Mouse (Mus musculus) embryo, embryonic 11.5 days (tissue): ENCODE data around the gene Ntn1.

Experiments used
- DNase-seq: peaks from one replicate; pipeline ENCODE4 v3.0.0-alpha.2; 2012; ENCODE audit warnings: low read depth, low spot score

Ntn1 gene

DNA sequence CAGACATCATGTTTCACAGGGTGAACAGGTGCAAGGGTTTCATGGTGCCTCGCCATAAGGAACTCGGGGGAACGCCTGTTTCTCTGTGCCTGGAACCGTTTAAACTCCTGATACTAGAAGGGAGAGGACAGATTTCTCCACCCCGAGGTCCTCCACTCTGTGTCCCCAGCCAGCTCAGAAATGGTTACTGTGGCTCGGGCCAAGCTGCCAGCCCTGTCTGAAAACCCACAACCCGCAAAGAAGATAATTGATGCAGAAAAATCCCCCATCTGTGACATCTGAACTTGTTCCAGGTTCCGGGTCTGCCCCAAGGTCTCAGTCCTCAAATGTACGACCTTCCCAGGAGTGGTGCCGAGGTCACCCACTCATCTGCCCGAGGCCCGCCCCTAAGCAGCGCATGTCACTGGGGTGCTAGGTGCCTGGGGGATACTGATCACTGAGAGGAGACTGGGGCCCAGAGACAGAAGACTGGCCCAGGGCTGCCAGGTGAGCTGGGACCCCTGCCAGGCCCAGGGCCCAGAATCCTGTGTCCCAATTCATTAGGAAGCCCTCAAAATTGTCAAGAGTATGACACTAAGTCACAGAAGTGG is 68.9 kb downstream of the Ntn1 start:
- no peak for DNase-seq

DNA sequence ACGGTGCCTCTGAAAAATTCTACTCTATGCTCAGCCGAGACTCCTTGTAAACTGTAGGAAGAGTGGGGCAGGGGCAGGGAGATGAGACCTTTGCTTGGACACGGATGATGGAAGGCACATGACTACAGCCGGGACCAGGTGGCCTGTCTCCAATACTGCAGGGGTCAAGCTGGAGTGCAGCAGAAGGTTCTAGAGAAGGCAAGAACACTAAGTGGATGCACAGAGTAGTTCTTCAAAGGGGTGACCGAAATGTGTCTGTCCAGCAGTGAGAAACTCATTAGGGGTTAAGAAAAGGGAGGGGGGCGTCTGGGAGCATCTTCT is 69.5 kb downstream of the Ntn1 start:
- DNase-seq = no peak

DNA sequence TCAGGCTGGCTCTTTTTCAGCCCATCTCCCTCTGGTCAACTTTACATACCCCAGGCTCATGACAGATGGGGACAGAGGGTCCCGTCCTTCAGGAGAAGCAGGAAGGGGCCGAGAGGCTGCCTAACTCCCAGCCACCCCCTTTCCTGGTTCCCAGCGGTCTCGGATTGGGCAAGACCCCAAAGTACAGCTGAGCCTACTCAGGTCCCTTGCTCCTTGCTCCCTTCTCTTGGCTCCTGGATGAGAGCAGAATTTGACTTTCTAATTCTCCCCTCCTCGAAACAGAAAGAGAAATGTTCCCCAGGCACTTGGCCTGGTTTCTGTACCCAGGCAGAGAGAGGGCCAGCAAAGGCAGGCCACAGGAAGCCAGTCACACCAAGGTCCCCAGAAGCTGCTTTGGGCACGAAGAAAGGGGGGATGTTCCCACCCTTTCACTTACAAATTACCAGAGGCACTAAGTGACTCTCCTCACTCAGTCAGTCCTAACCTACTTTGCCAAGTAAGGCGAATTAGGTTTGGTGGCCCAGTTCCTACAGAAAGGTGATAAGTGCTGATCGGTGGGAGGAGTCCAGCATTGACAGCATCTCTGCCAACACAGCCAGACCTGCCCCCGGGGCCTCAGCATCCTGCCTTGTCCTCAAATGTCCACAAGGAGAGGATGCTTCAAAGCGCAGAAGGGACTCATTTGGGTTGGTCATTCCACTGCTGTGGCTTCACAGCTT is 70.1 kb downstream of the Ntn1 start:
- no peak for DNase-seq

DNA sequence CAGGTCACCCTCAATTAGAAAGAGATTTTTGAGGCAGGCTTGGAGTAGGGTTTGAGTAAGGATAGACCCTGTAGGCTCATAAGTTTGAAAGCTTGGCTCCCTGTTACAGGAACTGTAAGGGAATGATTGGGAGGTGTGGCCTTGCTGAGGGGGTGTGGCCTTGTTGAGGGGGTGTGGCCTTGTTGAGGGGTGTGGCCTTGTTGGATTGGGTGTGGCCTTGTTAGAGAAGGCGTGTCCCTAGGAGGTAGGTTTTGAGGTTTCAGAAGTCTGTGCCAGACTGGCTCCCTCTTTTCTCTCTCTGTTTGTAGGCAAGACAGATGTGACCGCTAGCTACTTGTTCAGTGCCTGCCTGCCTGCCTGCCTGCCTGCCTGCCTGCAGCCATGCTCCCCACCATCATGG is 75.8 kb downstream of the Ntn1 start:
- DNase-seq = no peak

- no peak for DNase-seq
These were observed 79.2 kb downstream of the Ntn1 start for GRCm38 (mm10) chr11:68321417-68321816.

- no peak for DNase-seq
These were observed 85.0 kb downstream of the Ntn1 start for GRCm38 (mm10) chr11:68315551-68316130.

DNA sequence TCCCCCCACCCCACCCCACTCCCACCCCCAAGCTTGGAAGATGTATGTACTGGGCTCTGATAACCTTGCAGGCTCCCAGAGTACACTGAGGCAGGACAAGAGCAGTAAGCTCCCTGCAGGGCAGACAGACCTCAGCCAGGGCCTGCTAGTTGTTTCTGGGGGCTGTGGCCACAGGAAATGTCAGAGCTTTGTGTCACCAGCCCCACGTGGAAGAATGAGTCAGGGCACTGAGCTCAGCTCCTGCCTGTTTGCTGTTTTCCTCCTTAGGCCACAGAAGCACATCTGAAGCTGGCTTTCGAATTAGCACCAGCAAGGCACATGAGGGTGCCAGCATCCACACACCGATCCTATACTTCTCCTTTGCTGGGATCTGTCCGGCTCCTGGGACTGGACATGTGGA is 86.8 kb downstream of the Ntn1 start:
- no peak for DNase-seq

DNA sequence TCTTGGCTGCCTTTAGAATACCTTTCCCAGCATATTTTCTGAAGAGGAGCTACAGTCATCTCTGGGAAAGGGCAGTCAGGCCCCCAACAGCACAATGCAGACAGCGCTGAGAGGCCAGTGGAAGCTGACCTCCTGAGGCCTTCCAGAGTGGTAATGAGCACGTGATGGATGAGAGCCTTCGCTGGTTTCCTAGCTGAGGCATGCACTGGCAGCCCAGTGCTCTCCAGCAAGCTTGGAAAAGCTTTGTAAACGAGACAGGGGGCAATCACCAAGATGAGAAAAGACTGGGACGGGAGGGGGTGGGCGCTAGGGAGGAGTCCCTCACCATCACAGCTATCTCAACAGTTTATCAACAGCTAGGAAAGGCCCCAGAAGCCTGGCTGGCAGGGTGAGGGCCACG is 87.6 kb downstream of the Ntn1 start:
- DNase-seq = no peak

DNA sequence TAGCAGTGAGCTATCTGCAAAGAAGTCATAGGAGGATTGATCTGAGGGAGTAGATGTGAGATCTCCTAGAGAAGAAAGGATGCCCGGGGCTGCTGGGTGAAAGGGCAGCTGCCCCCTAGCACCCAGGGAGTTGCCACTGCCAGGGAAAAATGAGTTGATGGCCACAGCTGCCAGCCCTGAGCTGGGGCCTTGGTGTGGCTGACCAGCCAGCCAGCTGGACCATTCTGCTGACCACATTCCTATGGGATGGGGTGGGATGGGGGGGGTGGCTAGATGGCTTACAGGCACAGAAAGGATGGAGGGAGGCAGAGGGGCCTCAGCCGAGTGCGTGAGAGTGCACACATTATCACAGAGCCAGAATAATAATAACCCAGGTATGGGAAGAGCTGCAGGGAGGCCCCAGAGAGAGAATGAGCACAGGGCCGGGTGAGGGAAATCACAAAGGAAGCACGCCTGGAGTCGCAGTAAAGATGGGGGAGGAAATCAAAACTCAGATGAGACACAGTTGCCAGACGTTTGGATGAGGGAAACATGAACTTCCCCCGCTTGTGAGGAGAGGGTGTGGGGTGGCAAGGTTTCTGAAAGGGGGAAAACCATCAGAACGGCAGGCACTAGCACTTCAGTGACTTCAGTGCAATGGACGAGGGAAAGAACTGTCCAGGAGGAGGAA is 91.6 kb downstream of the Ntn1 start:
- DNase-seq = no peak

DNA sequence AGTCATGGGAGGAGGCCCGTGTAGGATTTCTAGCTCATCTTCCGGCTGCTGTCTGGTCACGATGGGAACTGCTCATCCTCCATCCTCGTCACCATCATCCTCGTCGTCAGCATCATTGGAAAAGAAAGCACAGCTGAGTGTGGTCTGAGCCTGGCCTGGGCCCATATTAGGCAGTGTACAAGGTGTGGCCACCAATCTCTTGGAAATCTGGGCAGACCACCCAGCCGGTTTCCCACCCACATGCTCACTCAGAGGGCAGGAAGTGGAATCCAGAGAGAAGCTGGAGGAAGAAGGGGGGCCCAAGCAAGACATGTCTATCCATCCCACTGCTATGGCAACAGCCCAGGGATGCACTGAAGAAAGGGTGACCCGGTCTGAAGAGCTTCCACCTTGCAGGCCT is 94.6 kb downstream of the Ntn1 start:
- DNase-seq = no peak

DNA sequence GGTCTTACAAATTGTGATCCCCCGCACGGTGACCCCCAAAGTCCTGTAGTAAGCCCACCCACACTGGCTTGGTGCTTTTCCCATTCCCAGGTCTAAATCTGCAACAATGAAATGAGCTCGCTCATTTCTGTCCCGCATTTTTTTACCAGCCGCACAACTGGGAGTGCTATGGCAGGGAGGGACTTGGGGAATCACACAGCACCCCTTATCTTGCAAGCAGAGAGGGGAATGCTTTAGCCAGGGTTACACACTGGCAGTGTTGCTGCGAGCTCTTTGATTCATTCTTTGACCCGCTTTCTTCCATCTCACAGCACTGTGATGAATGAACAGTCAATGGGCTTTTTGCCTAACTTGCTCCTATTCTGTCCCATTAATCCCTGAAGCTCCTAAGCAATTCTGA is 98.3 kb downstream of the Ntn1 start:
- DNase-seq = no peak

- DNase-seq = no peak
These were observed 99.0 kb downstream of the Ntn1 start for GRCm38 (mm10) chr11:68301660-68302059.

DNA sequence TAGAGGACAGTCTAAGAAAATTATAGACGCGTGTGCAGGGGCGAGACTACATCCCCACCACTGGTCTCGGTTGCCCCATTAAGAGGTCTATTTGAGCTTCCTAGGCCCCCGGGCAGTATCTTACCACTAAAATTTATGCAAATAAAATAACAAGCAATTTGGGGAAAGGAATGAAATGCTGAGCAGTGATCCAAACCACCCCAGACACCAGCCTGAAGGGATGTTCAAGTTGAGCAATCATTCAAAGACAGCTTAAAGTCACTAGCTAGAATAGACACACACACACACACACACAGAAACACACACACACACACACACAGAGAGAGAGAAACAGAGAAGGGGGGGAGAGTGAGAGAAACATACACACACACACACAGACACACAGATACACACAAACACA is 105.1 kb downstream of the Ntn1 start:
- no peak for DNase-seq

DNA sequence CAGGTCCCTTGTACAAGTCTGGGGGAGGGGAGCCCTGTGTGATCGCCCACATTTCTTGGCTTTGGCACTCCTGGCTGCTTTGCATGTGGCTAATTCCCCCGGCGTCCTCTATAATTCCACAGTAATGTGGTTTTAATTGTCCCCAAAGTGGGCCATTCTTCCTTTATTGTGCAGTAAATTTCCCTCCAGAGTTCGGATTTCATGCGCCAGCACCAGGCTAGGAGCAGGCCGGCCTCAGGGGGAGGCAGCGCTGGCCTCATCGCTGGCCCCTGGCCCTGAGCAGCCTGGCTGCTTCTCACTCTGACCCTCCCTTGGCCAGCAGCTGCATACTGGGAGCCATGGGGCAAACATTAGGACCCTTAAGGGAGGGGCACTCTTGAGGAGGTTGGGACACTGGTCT is 110.0 kb downstream of the Ntn1 start:
- no peak for DNase-seq

- no peak for DNase-seq
These were observed 113.3 kb downstream of the Ntn1 start for GRCm38 (mm10) chr11:68287331-68287730.

DNA sequence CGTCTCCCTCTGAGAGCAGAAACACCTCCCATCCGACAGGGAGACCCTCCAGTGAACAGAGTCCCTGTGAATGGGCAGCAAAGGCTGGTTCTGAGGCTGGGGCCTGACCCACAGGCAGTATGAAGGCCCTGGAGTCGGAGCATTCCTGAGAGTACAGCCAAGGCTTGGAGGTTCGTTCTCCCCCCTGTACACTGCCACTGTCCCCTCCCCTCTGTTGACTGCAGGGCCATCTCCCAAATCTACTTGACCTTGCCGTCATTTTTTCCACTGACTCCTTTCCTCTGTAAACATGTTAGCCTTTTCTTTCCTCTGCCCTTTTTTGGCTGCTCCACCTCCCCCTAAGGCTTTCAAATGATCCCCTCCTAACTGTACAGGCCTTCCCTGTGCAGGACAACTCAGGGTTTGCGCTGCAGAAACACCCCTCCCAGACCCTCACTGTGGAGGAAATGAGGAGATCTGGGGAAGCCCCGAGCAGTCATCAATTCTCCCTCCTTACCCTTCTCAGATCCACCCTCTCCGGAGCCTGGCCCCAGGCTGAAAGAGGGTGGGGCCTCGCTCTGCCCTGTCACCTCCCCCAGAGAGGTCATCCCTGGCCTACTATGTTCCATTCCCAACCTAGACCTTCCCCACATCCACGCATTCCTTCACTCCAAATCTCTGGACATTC is 114.3 kb downstream of the Ntn1 start:
- no peak for DNase-seq

DNA sequence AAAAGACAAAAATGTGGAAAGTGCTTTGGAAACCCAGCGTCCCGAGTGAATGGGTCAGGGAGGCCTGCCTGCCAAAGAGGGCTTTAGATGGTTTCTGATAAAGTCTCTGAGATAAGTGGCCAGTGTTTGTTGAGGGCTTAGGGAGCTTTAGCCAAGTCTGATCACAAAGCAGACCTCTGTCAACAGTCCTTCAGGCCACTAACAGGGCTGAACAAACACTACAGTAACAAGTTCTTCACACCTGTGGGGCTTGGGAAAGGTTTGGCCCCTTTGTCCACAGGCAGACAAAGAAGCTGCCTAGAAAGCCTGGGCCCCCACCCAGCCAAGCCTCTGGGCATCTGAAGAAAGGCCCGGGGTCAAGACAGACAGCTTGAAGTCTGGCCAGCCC is 114.9 kb downstream of the Ntn1 start:
- no peak for DNase-seq

DNA sequence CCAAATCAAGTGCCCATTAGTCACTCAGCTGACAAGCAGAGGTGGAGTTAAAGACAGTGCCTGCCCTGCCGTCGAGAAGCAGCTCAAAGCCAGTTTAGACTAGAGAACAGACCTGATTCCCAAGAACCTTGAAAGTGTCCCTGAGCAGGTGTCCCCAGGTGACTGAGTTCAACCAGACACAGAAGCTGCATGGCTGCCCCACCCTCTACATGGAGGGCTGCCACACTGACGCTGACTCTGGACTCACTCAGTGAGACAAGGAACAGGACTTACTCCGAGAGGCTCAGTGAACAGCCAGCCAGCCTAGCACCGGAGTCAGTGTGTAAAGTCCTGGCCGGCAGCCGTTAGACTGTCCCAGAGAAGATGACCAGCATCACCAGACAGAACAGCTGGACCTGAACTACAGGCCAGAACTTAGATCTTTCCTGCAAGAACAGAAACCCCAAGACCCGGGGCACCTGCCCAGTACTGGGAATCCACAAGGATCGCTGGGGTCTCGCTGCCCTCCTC is 120.6 kb downstream of the Ntn1 start:
- no peak for DNase-seq

DNA sequence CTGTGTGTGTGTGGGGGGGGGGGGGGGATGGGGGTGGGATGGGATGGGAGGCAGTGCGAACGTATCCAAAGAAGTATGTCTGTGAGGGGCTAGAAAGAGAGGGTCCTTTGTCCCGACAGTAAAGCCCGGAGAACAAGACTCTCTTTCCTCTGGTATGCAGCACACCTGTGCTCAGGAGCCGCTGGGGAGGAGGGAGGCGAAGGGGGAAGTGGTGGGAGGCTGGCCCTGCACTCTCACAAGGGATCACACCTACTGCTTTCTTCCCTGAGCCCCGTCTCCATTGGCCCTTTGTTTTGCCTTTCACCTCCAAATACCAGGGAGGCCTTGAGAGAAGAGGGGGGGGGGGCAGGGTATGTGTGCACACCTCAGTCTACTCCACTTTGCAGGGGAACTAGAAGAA is 123.7 kb downstream of the Ntn1 start:
- no peak for DNase-seq

DNA sequence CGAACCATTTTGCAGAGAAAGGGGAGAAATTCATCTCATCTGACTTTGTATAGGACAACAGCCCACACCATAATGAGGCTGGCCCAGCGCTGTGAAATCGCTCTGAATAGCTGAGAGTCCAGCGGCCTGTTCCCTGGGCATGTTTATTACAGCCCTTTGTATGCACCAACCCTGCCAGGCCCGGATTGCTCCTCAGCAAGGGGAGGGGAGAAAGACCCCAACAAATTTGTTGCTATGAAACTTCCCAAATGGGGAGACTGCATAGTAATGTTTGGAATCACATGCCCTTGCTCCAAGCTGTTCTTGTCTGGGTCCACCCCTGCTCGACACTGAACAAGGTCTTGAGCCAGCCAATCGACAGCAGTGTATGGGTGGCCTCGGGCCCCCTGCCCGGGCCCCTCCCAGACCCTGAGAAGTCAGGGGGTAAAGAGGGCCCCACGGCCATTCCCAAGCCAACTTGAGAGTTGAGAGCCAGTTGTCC is 126.3 kb downstream of the Ntn1 start:
- DNase-seq = peak; percentile 36

DNA sequence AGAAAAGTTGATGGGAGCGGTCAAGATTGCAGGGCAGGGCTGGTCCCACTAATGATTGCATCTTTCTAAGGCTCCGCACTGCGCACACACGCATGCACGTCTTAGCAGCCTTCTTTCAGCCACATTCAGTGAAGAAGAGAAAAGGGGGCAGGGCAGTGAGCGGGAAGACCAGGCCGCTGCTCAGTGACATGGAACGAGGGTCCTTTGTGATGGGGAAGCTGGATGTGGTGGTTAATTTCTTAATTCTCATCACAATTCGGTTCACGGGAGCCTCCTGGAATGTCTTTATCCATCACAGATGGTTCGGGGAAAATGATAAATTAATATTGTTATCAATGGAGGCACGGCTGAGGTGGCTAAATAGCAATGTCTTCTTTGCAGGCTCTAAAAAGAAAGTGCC is 126.8 kb downstream of the Ntn1 start:
- DNase-seq = peak; percentile 14
